Mouse (Mus musculus): ENCODE data around the gene Prdm16. TPM values are rescaled to one million over a fixed set of nuclear protein-coding genes. Genes with fewer than 3 reads are reported as not detected.
A peak's percentile ranks its signal among the peaks of the same experiment; 100 is the strongest.

Prdm16 gene
- polyA plus RNA-seq, 1 experiment from 2014 or later: 22.4 TPM

DNA sequence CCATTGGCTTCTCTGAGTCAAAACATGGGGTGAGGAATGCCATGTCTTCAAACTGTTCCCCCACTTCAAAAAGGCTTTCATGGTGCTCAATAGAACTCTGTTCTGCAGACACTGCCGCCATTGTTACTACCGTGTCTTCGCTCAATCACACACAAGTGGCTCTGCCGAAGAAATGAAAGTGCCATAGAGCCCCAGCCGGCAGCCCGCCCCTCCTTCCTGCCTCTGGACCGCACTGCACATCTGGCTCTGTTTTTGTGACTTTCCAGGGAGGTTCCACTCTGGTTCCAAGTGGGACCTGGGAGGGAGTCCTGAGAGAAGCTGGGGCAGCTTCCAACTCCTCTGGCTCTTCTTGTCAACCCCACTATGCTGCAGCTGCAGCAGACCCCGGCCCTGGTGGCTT lies 251.5 kb downstream of the Prdm16 start:
- 46% methylated on average over 8 of the region's 8 CpGs for WGBS

DNA sequence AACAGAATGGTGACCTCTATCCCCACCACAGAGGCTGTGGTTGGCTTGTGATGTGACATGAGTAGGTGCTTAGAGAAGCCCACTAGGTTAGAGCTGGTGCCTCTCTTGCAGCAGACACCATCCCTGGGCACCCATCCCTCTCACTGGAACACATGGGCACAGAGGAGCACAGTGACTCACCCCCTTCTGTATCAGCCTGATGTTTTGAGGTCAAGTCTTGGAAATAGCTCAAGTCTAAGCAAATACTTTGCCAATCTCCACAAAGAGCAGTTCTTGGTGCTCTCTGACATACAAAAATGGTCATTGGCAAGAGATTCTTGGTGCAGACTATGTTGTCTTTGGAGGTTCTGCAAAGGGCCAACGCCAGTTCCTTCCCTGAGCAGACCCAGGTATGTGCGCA lies 257.8 kb downstream of the Prdm16 start:
- Histone ChIP-seq H3K4me1 (no peaks in the 10 kb centered on the region), H3K4me2 (no peak overlapping the region), H3K27ac (no peak overlapping the region), H3K9me3 (no peaks in the 10 kb centered on the region), H3K4me3 (no peak overlapping the region), H3K27me3 (no peaks in the 10 kb centered on the region), H3K9ac (no peak overlapping the region), H3K36me3 (no peaks in the 10 kb centered on the region)
- 95% methylated on average over 2 of the region's 2 CpGs for WGBS
- ATAC-seq (ENCODE audit: borderline replicate concordance, extremely low read depth, low FRiP score, low TSS enrichment): no peak

More for the DNA sequence above, 251.5 kb downstream of the Prdm16 start:
- H3K27me3 ChIP-seq: no peaks in the 10 kb centered on the region
- H3K4me1 ChIP-seq: peaks cover 31% of the 10 kb centered on the region
- no peaks in the 10 kb centered on the region for H3K36me3 ChIP-seq
- no peak for ATAC-seq (ENCODE audit: borderline replicate concordance, extremely low read depth, low FRiP score, low TSS enrichment)
- no peak overlapping the region for H3K27ac ChIP-seq
- H3K9me3 ChIP-seq: no peaks in the 10 kb centered on the region
- H3K4me3 ChIP-seq: no peak overlapping the region
- no peak overlapping the region for H3K9ac ChIP-seq
- no peak overlapping the region for H3K4me2 ChIP-seq

DNA sequence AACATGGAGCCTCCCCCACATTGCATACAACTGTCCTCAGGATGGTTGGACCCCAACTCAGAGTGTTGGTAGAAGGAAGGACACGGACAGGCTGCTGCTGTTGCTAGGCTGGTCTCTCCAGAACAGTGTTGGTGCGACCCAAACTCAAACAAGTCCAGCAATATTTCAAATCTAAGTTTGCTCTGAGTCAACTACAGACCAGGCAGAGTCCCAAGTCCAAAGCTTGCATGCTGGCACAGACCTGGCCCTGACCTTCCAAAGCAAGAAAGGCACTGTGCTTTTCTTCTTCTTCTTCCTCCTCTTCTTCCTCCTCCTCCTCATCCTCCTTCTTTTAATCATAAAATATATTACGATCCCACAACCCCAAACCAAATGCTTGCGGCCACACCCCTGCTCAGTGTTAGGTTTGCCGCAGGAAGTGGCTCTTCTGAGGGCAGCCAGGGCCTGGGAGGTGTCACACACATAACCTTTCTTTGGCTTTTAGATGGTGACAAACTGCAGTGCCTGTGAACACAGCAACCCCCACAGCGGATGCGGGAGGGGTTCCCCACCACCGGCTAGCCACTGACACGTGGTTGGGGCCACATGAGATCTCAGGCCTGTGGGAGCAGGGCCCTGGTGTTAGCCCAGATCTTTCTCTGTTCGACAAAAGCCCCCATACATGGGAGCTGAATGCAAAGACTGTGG lies 260.6 kb downstream of the Prdm16 start:
- WGBS: 77% methylated on average over 10 of the region's 10 CpGs

DNA sequence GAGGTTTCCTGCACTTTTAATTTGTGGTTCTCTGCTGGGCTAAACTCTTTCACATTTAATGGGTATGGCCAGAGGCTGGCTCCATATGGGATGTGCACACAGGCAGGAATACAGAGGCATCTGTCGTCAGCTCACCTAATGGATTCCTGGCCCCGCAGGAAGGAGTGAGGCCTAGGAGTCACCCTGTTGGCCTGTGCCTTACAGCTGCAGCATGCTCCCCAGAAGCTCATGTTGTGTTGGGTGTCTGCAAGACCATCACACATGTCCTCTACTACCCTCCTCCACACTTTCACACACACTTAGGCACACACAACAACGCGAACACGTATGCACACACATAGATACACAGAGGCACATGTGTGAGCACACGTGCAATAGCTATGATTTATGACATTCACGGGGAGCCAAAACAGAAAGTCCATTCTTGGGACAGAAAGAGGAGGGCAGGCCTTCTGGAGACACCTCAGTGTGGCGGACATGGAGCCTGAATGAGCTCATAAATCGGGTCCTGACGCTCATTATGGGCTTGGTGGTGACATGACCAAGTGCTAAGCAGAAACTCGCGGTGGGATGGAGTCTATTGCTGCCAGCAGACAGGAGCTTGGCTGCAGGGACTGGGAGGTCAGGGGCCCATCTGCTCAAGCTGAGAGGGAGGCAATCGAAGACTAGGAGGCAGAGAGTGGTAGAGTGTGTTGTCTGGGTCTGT lies 265.0 kb downstream of the Prdm16 start:
- no peak for ATAC-seq (ENCODE audit: borderline replicate concordance, extremely low read depth, low FRiP score, low TSS enrichment)
- no peak overlapping the region for H3K9ac ChIP-seq
- no peaks in the 10 kb centered on the region for H3K9me3 ChIP-seq
- 46% methylated on average over 13 of the region's 13 CpGs for WGBS
- no peak overlapping the region for H3K4me2 ChIP-seq
- H3K27me3 ChIP-seq: no peaks in the 10 kb centered on the region
- H3K4me1 ChIP-seq: no peaks in the 10 kb centered on the region; the same call in 1 of the 2 replicates
- H3K4me3 ChIP-seq: no peak overlapping the region
- no peak overlapping the region for H3K27ac ChIP-seq
- no peaks in the 10 kb centered on the region for H3K36me3 ChIP-seq

More for the DNA sequence above, 260.6 kb downstream of the Prdm16 start:
- Histone ChIP-seq H3K9me3 (no peaks in the 10 kb centered on the region), H3K9ac (no peak overlapping the region), H3K27me3 (no peaks in the 10 kb centered on the region), H3K36me3 (no peaks in the 10 kb centered on the region), H3K4me2 (no peak overlapping the region), H3K27ac (no peak overlapping the region), H3K4me1 (no peaks in the 10 kb centered on the region; the same call in 1 of the 2 replicates), H3K4me3 (no peak overlapping the region)
- ATAC-seq (ENCODE audit: borderline replicate concordance, extremely low read depth, low FRiP score, low TSS enrichment): no peak

- Histone ChIP-seq H3K4me2 (no peak overlapping the region), H3K9me3 (no peaks in the 10 kb centered on the region), H3K36me3 (no peaks in the 10 kb centered on the region), H3K27me3 (no peaks in the 10 kb centered on the region), H3K27ac (no peak overlapping the region), H3K9ac (no peak overlapping the region), H3K4me3 (no peak overlapping the region), H3K4me1 (peaks cover 4% of the 10 kb centered on the region; the same call in 1 of the 2 replicates)
- no peak for ATAC-seq (ENCODE audit: borderline replicate concordance, extremely low read depth, low FRiP score, low TSS enrichment)
- WGBS: 67% methylated on average over 8 of the region's 8 CpGs
Measured at GRCm38 (mm10) chr4:154370841-154371240, 265.8 kb downstream of the Prdm16 start.

GRCm38 (mm10) chr4:154369089-154369488 lies 267.6 kb downstream of the Prdm16 start:
- Histone ChIP-seq H3K27me3 (no peaks in the 10 kb centered on the region), H3K9ac (no peak overlapping the region)
- 57% methylated on average over 5 of the region's 5 CpGs for WGBS

DNA sequence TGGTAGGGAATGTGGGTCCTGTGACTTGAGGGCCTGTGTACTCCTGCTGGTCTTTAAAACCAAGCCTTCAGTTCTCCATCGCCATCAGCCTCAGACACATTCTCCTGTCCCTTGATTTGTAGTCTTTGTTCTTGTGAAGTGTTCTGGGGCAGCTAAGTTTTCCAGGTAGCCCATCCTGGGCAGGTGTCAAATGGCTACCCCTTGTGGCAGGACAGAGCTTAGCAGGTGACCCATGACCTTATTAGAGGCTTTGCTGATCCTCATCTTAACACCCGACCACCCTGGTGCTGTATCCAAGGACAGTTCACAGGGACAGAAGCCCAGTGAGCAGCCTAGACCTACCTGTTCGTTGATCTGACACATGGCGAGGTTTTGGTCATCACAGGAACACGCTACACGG lies 269.8 kb downstream of the Prdm16 start:
- H3K27ac ChIP-seq: no peak overlapping the region
- H3K27me3 ChIP-seq: no peaks in the 10 kb centered on the region
- H3K9me3 ChIP-seq: no peaks in the 10 kb centered on the region
- H3K4me2 ChIP-seq: no peak overlapping the region
- no peaks in the 10 kb centered on the region for H3K36me3 ChIP-seq
- no peak overlapping the region for H3K9ac ChIP-seq
- H3K4me1 ChIP-seq: peaks cover 17% of the 10 kb centered on the region; the same call in 1 of the 2 replicates
- 76% methylated on average over 6 of the region's 6 CpGs for WGBS
- H3K4me3 ChIP-seq: no peak overlapping the region
- ATAC-seq (ENCODE audit: borderline replicate concordance, extremely low read depth, low FRiP score, low TSS enrichment): no peak

More at GRCm38 (mm10) chr4:154369089-154369488, 267.6 kb downstream of the Prdm16 start:
- Histone ChIP-seq H3K4me3 (no peak overlapping the region), H3K36me3 (no peaks in the 10 kb centered on the region), H3K27ac (no peak overlapping the region), H3K9me3 (no peaks in the 10 kb centered on the region), H3K4me2 (no peak overlapping the region), H3K4me1 (peaks cover 12% of the 10 kb centered on the region; the same call in 1 of the 2 replicates)
- ATAC-seq (ENCODE audit: borderline replicate concordance, extremely low read depth, low FRiP score, low TSS enrichment): no peak

DNA sequence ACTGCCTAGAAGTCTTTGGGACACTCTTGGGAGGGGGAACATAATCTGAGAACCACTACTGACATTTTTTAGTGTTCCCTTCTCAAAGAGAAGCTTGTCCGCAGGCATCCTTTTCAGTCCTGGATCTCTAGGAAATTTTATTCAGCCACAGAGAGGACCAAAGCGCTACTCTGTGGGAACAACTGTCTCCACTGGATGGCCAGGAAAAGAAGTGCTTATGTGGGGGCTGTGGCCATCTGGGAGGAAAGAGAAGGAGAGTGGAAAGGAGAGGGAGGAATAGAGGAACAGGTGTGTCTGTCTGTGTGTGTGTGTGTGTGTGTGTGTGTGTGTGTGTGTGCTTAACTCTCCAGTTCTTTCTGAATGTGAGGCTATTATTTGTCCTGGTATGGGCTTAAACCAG lies 271.9 kb downstream of the Prdm16 start:
- H3K4me1 ChIP-seq: peaks cover 17% of the 10 kb centered on the region
- H3K27ac ChIP-seq: 0 out of 2 replicates have a peak overlapping the region, but pooled peaks have one; percentile 32
- H3K36me3 ChIP-seq: no peaks in the 10 kb centered on the region
- 73% methylated on average over 2 of the region's 2 CpGs for WGBS
- no peak overlapping the region for H3K4me2 ChIP-seq
- no peaks in the 10 kb centered on the region for H3K27me3 ChIP-seq
- H3K4me3 ChIP-seq: no peak overlapping the region
- H3K9ac ChIP-seq: no peak overlapping the region
- no peak for ATAC-seq (ENCODE audit: borderline replicate concordance, extremely low read depth, low FRiP score, low TSS enrichment)
- no peaks in the 10 kb centered on the region for H3K9me3 ChIP-seq

DNA sequence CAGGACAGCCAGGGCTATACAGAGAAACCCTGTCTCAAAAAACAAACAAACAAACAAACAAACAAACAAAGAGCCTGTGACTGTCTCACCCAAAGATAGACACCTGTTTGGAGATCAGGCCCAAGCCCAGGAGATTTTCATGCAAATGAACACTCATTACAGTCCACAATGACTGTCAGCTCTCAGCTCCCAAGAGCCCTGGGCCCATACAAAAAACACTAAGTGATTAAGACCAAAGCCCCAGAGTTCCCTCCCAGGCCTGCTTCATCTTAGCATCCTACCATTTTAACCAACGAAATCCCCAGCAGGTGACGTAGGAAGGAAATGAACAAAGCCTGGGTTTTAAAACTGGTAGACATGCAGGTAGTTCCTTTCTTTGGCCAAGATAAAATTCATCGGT lies 275.8 kb downstream of the Prdm16 start:
- Histone ChIP-seq H3K9ac (no peak overlapping the region), H3K9me3 (no peaks in the 10 kb centered on the region), H3K27me3 (no peaks in the 10 kb centered on the region; the same call in 1 of the 2 replicates), H3K4me3 (no peak overlapping the region), H3K4me1 (peaks cover 41% of the 10 kb centered on the region), H3K27ac (peak overlapping the region; percentile 90), H3K4me2 (no peak overlapping the region), H3K36me3 (no peaks in the 10 kb centered on the region)
- WGBS: 83% methylated on average over 3 of the region's 3 CpGs
- ATAC-seq (ENCODE audit: borderline replicate concordance, extremely low read depth, low FRiP score, low TSS enrichment): no peak

DNA sequence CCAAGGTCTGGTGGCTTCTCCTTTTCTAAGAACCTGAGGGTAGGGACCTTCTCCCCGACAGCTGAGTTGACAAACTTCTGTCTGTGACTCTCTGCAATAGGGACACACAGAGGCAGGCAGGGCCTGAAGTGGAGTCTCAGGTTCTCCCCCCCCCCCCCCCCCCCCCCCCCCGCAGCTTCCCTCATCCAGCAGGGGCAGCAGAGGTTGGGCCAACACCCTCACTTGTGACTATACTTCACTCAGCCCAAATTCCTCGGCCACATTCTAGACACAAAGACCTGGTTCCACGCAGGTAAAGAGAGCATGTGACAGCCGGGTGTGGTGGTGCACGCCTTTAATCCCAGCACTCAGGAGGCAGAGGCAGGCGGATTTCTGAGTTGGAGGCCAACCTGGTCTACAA lies 276.2 kb downstream of the Prdm16 start:
- H3K27ac ChIP-seq: peak overlapping the region; percentile 90
- 67% methylated on average over 6 of the region's 7 CpGs for WGBS
- no peak overlapping the region for H3K9ac ChIP-seq

DNA sequence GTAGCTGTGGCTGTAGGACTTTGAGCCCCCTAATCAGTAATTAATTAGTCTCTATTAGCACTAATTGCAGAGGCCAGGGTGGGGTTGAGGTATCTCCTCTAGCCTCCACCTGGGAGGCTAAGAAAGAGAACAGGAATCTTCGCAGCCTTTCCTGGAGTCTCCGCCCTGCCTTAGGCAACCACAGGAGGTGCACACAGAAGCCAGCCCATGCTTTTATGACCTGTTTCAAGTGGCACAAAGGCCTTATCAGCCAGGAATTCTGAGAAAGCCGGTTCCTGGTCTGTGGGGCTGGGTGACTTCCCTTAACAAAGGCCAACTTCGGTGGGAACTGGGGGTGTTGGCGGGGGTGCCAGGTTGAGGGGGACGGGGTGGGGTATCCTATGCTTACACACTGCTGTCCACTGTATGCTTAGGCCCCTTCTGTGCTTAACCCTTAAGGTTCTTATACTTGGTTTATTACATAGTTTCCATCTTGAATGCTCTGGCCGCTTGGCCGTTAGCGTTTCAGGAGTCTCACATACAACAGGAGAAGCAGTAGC lies 276.8 kb downstream of the Prdm16 start:
- Histone ChIP-seq H3K9ac (no peak overlapping the region), H3K4me1 (peaks cover 35% of the 10 kb centered on the region), H3K27ac (peak overlapping the region; percentile 90), H3K27me3 (peaks cover 1% of the 10 kb centered on the region; the same call in 1 of the 2 replicates), H3K4me2 (peak overlapping the region; percentile 11; the same call in 1 of the 2 replicates), H3K9me3 (no peaks in the 10 kb centered on the region), H3K36me3 (no peaks in the 10 kb centered on the region), H3K4me3 (no peak overlapping the region)
- ATAC-seq (ENCODE audit: borderline replicate concordance, extremely low read depth, low FRiP score, low TSS enrichment): peak; percentile 50; the same call in 1 of the 2 replicates
- 58% methylated on average over 9 of the region's 9 CpGs for whole genome bisulfite sequencing

More for the DNA sequence above, 276.2 kb downstream of the Prdm16 start:
- no peaks in the 10 kb centered on the region for H3K9me3 ChIP-seq
- no peaks in the 10 kb centered on the region; the same call in 1 of the 2 replicates for H3K27me3 ChIP-seq
- ATAC-seq (ENCODE audit: borderline replicate concordance, extremely low read depth, low FRiP score, low TSS enrichment): 0 out of 2 replicates have a peak, but pooled peaks have one; percentile 33
- H3K4me2 ChIP-seq: no peak overlapping the region
- H3K36me3 ChIP-seq: no peaks in the 10 kb centered on the region
- no peak overlapping the region for H3K4me3 ChIP-seq
- peaks cover 41% of the 10 kb centered on the region for H3K4me1 ChIP-seq

DNA sequence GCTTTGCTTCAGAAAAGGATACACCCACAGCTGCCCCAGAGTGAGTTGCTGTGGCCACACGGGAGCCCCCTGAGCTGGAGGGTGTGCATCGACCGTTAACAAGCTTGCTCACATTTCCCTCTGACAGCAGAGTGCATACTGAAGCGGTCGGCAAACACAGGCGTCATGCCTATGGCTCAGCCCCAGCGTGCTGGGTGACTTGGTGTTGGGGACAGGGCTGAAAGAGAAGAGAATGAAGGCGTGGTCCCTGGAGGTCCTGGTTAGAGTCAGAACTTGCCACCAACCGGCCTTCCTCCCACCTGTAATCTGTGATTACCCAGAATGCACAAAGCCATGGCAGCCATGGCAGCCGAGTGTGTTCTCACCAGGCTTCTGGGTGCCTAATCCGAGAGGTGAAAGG lies 277.9 kb downstream of the Prdm16 start:
- Histone ChIP-seq H3K4me3 (no peak overlapping the region), H3K4me2 (peak overlapping the region; percentile 11; the same call in 1 of the 2 replicates), H3K27ac (peak overlapping the region; percentile 90), H3K36me3 (no peaks in the 10 kb centered on the region), H3K9me3 (no peaks in the 10 kb centered on the region), H3K27me3 (peaks cover 4% of the 10 kb centered on the region; the same call in 1 of the 2 replicates), H3K9ac (no peak overlapping the region), H3K4me1 (peaks cover 33% of the 10 kb centered on the region)
- WGBS: 35% methylated on average over 11 of the region's 11 CpGs
- peak; percentile 50 for ATAC-seq (ENCODE audit: borderline replicate concordance, extremely low read depth, low FRiP score, low TSS enrichment)
